Mouse (Mus musculus): ENCODE results near the gene Mical3. TPM values are rescaled to one million over a fixed set of nuclear protein-coding genes. Genes with fewer than 3 reads are reported as not detected.

The Mical3 gene
- polyA plus RNA-seq, 1 experiment from 2014 or later: 15.3 TPM

DNA sequence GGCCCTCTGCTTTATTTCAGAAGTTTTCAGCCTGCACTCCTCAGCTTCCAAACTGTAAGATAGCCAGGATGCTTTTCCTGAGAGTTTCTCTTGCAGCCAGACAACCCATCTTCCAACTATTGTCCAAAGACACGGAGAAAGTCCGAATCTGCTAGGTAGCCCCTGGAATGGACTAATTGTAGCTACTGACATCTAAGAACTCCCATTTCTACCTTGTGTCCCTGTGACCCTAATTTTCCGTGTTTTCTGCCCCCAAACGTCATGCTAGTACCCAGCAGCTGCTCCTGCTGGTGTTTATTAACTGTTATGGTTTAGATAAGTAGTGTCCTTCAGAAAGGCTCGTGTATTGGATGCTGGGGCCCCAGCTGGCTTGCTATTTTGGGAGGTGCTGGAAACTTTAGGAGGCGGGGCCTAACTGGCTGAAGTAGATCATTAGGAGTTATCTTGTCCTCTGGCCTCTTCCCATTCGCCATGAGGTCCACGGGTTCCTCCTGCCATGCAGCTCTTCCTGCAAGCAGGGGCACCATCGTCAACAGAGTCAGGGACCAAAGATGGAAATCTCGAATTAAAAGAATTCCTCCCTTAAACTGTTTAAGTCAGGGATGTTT is 19.2 kb downstream of the Mical3 start:
- DNase-seq (ENCODE audit: low spot score): no peak

DNA sequence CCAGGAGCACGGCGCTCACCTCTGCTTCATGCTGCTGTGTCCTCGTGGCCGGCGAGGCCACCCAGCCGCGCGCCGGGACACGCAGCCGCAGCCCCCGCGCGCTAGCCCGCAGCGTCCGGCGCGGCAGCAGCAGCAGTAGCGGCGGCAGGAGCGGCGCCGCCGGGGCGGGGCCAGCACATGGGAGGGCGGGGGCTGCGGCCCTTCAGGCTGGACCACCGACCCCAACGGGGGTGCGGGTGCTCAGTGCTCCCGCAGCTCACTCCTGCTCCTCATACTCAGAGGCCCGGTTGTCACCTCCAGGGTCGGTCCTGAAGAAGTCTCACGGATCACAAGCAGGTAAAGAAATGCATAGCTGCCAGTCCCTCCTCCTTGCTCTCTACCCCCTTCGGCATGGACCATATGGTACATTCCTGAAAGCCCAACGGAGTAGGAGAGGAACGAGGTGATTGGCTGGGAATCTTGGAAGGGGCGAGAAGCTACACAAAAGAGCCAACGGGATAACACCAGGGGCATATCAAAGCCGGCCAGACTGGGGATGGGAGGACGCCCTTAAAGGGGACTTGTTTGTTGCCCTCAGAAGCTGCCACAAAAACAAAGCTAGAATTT is 20.7 kb downstream of the Mical3 start:
- DNase-seq (ENCODE audit: low spot score): peak; percentile 96

DNA sequence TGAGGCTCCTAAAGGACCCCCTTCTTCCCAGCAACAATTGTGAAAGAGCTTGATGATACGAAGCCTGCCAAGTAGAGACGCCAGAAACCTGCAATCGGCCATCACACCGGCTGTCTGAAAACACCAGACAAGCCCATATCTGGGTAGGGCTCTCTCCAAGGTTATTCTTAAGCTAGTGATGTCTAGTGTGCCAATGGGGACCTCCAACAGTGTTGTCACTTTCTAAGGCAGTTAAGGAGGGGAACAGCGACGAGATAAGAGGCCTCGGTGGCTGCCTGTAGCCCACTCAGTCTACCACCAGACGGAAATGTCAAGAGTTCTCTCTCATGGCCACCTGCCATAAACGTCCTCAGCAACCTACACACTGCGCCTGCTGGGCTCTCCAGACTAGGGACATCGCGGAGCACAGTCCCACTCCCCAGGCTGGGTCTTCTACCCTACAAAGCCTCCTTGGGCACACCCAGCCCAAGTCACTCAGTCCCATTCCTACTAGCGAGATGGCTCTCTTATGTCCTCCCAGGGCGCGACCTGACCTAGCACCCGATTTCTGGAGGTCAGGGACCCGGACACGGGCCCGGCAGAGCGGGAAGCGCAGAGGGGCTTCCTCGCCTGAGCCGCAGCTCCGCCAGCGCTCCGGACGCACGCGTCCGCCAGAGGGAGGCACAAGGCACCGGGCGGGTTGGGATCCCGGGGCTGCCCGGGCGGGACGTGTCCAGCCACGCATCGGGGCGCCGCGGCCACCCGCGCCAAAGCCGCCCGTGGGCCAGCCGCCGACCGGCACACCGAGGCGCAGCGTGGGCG is 21.4 kb downstream of the Mical3 start:
- DNase-seq (ENCODE audit: low spot score): peak; percentile 43

DNA sequence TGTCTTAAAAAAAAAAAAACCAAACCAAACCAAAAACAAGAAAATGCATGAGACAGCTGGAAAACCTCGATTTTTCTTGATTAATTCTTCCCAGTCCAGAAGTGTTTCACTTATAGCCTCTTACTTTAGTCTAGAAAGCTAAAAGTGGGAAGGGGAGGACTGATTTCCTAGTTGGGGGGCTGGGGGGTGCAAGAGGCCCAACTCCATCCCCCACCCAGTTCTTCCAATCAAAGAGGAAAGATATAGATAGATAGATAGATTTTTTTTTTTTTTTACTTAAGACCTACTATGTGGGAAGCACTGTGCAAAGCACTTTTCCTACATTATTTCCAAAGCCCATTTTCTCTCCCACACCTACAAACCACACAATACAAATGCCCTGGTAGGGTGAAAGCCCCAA is 22.7 kb downstream of the Mical3 start:
- DNase-seq (ENCODE audit: low spot score): no peak

DNA sequence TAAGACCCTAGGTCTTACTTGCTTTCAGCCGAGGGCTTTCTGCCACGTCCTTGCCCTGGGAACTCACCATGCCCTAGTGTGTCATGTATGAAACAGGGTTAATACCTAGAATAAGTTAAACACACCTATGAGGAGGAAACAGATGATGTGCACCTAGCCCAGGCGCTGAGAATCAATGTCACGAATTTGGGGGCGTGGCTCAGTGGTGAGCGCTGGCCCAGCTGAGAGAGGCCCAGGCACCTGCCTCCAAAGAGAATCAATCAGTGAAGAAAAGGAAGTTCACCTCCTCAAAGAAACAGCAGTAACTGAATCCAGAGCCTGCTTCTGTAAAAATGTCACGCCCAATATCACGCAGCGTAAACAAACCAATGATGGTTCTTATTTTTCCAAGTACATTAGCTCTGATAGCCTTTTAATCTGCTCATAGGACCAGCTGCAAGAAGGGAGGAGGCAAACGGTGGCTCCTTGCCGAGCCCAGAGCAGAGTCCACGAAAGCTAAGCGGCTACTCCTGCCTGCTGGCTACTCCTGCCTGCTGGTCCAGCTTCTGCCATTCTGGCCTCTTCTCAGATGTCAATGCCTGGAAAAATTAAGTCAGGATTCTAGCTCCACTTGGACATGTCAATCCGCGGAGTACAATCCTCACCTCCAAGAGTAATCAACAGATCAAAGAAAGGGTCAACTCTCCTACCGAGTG is 23.9 kb downstream of the Mical3 start:
- DNase-seq (ENCODE audit: low spot score): no peak

DNA sequence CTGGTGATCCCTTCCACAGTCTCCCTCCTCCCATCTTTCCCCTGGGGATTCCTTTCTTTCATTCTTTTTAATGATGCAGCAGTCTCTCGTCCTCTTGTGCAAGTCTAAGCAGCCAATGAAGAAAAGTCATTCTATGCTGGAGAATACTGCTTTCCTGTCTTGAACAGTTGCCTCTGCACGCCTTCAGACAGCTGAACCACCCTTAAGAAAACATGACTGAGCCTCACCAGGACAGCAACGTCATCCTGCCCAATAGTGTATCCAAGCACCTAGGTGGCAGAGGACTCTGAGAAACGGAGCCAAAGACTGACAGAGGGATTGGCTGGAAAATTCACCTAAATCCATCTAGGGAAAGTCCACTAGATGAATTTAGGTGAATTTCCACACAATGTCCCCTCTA is 25.1 kb downstream of the Mical3 start:
- DNase-seq (ENCODE audit: low spot score): no peak

DNA sequence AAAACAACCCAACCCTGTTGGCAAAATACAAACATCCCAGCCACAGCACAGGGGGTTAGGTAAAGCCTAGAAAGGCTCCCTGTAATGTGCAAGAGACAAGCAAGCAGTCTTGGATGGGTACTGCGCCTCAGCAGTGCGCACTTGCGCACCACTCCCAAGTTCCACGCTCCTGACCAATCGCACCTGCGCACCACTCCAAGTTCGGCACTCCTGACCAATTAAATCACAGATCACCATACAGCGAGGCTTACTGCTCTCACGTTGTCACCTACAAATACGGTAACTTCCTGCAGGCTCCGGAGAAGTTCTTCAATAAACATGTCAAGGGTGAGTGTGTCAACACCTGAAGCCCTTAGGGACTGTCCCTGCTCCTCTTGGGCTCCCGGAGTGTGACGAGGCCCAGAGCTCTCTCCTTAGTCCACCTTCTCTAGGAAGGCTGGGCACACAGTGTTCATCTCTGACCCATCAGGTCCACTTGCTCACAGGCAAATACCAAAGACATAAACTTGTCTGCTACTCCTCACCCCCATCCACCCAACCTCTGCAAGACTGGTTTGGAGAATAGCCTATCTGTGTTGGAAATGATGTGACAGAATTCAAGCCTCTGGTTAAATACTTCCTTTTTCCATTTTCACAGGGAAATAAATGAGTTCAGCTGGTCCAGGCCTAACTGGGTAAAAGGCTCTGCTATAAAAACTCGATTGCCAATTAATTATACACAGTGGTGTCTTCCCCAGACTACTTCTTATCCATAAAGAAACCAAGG is 27.2 kb downstream of the Mical3 start:
- no peak for DNase-seq (ENCODE audit: low spot score)

DNA sequence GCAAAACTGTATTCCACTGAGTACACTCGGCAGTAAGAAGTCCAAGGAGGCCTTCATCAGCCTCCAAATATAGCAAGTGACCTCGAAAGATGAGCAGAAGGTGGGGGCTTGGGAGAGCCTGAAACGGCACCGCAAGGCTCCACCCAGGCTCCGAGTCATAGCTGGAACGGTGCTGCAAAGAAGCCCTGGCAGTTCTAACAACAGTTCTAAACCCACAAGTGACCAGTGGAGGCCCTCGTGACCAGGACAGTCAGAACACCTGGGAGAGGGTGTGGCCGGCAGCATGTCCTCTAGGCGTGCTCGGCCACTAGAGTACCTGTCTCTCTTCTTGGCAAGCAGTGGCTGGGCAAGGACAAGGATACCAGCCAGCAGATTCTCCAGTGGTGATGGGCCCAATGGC is 27.9 kb downstream of the Mical3 start:
- no peak for DNase-seq (ENCODE audit: low spot score)

DNA sequence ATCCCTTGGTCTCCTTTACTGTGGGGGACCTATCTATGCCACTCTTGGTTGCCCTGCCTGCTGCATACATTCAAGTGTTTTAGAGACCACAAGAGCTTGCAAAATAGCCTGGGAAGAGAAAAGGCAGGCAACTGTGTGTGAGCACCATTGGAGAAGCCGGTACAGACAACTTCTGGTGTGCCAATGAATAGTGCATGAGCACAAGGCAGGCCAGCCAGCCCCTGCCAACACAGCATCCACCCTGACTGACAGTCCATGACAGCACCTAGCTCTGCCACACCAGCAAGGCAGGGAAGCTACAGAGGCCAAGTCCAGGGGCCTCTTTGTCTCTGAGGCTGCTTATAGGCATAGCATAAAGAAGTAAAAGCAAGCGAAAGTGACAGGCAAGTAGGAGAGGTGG is 28.7 kb downstream of the Mical3 start:
- no peak for DNase-seq (ENCODE audit: low spot score)

DNA sequence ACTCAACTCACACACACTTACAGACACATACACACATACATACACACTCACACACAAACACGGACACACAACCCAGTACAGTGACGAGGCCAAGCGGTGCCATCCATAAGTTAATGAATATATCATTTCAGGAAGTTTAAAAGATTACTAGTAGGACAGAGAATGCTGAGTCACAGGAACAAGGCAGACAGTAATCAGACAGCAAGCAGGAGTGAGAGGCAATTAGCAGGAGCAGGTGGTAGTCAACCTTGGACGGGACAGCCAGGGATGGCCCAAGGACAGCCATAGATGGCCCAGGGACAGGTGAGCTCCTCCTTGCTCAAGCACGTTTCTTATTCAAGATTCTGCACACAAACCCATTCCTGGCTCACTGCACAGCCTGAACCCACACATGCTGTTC is 29.6 kb downstream of the Mical3 start:
- no peak for DNase-seq (ENCODE audit: low spot score)

DNA sequence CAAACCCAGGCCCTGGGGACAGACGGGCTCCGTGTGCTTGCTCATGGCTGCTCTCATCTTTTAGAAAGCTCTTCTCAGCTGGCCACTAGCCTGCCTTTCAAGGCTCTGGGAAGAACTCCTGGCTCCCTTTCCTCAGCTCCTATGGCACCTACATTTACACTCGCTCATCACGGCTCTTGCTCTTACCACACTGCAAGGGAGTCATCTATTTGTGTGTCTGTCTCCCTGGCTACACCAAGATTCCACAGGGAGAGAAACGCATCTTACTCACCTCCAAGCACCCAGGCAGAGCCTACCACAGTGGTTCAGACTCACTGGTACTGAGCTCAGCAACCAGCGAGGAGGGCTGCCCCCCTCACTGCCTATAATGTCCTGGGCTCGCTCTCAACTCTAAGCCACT is 31.0 kb downstream of the Mical3 start:
- DNase-seq (ENCODE audit: low spot score): no peak

DNA sequence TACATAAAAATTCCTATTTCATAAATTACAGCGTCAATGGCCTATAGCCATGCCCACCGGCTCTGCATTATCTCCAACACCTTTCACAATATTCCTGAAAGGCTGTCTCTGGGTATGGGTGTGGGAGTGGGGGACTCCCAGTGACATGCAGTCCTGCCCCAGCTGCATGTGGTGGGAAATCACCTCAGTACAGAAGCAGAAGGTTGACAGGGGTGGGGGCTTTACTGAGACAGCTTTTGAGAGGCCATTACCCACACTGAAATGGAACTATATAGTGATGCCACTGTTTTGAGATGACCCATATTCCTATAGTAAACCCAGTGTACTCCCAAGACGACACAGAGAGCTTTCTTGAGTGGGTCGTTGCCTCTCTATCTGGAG is 31.6 kb downstream of the Mical3 start:
- no peak for DNase-seq (ENCODE audit: low spot score)

DNA sequence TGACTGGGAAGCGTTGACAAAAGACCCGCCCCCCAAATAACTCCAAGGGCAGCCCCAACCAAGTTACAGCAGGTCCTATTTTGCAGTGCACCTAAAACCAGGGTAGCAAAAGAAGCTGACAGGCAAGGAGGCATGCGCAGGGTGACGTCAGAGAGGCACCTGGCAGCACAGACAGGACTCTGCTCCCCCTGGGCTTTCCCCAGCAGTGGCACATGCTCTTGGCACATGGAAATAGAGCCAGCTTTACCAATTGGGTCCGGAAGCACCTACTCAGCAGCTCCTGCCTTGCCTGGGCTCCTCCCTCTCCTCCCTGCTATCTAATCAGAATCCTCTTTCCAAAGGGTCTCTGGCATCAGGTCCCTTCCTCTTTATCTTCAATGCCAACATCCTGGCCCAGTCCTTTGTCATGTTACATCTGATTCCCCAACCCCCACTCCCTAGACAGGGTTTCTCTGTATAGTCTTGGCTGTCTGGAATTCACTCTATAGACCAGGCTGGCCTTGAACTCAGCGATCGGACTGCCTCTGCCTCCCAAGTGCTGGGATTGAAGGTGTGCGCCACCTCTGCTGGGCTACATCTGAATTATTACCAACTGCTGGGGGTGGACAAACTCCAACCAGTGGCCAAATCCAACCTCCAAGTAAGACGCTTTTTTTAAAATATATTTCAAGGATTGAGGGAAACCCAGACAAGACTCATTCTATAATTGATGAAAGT is 32.1 kb downstream of the Mical3 start:
- no peak for DNase-seq (ENCODE audit: low spot score)

DNA sequence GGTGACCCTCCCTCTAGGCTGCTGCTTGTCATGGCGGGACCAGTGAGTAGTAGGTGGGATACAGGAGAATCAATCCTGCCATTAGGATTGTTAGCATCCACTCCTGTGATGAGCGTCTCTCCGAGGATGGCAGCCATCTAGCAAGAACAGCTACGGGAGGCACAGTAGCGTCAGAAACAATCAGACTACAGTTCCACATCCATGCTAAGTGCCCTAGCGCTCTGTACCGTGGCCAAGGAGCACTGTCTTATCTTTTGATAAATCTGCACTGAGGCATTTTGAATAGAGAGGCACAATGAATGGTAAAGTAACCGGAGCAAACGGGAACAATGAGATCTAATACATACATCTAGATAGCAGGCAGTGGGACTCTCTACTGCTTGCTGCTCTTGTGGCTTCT is 32.7 kb downstream of the Mical3 start:
- DNase-seq (ENCODE audit: low spot score): no peak

DNA sequence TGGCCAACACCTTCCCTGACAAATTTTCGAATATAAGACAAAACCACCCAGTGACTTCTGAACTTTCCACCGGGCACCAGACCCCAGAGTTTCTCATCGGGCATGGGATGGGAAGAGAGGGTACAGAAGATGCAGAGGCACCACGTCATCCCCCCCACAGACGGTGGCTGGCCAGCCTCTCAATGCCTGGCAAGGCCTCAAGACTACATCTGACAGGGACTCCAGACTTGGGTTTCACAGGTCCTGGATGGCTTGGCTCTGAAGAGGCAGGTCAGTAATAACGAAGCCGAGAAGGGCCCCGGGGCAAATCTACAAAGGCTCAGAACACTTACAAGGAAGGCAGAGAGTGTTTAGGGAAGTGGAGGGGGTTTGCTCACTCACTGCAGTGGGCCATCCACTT is 33.9 kb downstream of the Mical3 start:
- no peak for DNase-seq (ENCODE audit: low spot score)

DNA sequence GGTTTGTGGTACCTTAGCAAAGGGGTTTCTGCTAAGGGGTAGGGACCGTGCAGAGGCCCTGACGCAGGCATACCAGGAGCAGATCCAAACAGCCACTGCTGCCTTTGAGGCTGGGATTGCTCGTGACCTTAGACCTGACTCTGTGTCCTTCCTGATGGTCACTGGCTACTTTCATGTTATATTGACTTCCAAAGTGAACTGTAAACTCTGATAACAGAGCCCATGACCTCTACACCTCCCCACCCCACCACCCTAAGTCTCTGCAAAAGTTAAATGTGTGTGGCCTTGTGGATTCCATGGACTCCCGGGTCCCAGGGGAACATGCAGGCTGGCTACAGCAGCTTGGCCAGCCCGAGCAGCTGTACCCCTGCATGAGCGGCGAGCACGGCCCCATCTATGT is 34.4 kb downstream of the Mical3 start:
- no peak for DNase-seq (ENCODE audit: low spot score)

DNA sequence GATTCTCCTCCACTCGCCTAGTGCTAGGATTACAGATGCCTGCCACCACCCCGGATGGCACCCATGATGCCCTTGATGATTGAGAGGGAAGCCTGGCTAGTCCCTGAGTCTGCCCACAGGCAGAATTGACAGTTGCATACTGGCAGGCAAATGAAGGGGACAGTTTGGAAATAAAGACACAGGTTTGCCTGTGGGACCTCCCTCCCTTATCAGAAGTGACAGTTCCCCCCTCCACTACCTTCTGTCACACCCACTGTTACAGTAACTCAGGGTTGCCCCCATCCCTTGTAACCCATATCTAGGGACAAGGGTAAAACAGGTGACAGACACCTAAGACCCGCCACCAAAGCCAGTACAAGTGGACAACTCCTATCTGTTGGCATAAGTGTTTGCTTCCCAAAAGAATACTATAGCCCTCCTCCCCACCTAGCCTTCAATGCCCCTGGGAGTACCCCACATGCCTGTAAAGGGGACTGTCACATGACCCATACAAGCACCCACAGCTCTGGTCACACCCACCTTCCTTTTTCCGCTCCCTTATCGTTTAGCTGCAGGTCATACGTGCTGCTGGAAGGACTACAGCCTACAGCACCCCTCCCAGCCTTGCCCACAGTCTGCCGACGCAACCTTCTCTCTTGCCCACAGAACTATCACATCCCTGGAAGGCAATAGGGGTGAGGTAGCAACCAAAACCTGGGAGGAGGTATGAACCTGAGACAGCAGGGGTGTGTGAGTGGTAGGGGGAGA is 37.0 kb downstream of the Mical3 start:
- DNase-seq (ENCODE audit: low spot score): no peak

DNA sequence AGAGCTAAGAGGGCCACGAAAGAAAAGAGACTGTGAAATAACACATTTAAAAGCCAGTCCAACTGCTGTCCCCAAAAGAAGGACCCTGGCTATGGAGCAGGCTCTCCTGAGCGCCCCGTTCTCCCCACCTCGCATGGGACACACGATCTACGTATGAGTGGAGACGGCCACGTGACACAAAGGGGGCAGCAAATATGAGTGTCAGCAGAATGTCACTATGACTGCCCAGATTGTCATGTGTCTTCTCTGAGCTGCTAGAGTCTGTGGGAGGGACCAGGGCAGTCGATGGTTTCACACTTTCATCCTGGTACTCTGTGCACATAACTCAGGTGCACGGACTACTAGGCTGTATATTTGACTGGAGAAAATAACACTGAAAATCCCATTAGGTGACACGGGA is 40.0 kb downstream of the Mical3 start:
- DNase-seq (ENCODE audit: low spot score): no peak

DNA sequence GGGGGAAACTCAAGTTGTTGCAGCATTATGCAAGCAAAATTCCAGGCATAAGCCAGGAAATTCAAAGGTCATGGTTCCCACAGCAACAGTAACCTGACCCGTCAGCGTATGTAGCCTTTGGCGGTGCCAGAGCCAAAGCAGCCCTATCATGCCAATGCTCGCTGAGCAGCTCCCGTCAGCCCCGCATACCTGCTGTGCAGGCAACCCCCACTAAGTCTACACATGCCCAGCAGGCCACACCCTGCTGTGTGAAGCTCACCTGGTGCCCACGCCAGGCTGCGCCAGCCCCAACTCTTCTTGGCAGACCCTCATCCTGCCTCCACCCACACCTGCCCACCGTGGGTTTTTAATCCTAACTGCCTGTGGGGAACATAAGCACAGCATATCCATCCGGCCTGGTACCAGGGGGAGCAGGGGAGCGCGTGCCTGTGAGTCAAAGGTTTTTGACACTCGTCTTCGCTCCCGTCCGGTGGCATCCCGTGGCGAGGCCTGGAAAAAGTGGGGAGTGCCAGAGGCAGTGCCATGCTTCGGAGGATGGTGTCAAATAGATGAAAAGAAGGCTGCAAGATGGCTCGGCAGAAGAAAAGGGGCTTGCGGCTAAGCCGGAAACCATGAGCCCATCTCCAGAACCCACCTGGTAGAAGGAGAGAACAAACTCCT is 43.1 kb downstream of the Mical3 start:
- DNase-seq (ENCODE audit: low spot score): no peak

DNA sequence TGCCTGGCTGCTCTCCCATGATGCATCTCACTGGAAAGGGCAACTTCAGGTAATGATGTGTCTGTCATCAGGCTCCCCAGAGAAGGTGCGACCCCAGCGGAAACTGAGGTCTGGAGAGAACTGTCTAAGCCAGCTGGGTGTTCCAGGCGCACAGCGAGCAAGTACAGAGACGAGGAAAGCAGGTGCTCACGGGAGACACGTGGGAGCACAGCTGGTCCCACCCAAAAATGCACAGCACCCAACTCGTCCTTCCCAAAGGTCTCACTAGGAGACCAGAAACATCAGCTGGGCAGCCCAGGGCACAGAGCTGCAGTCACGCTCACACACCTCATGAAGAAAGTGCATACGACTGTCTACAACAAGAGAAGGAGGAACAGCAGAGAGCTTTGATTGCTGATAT is 43.7 kb downstream of the Mical3 start:
- DNase-seq (ENCODE audit: low spot score): no peak
